Mouse (Mus musculus) Muller cell, postnatal 12 days (primary cell): ENCODE measurements around the gene Gstm1.
"Not testable (repeated sequence)": the region's sequence is repeated elsewhere in the genome, so short reads cannot be mapped to it uniquely, and the experiment has no call there.

Source experiments
- DNase-seq: peaks from one replicate; pipeline ENCODE4 v3.0.0-alpha.2; 2015; ENCODE audit errors: inconsistent ontology term

Gene Gstm1

GRCm38 (mm10) chr3:108017473-108018189, at the start of gene Gstm1:
Gene Gstm1 (minus strand): TSS chr3:108017973.
- peak; percentile 99 for DNase-seq

GRCm38 (mm10) chr3:108067370-108067934, 49.7 kb upstream of the Gstm1 start:
- DNase-seq: no peak

GRCm38 (mm10) chr3:108065551-108065950, 47.8 kb upstream of the Gstm1 start:
- no peak for DNase-seq

GRCm38 (mm10) chr3:108064672-108065071, 46.9 kb upstream of the Gstm1 start:
- no peak for DNase-seq

GRCm38 (mm10) chr3:108062648-108063047, 44.9 kb upstream of the Gstm1 start:
- DNase-seq: no peak

- DNase-seq: peak; percentile 64
These were observed 43.6 kb upstream of the Gstm1 start for GRCm38 (mm10) chr3:108061420-108061819.

- DNase-seq: no peak
These were observed 32.7 kb upstream of the Gstm1 start for GRCm38 (mm10) chr3:108050493-108050892.

- DNase-seq: no peak
These were observed 30.5 kb upstream of the Gstm1 start for GRCm38 (mm10) chr3:108048306-108048705.

- no peak for DNase-seq
These were observed 29.3 kb upstream of the Gstm1 start for GRCm38 (mm10) chr3:108046944-108047655.

GRCm38 (mm10) chr3:108044394-108045140, 26.8 kb upstream of the Gstm1 start, which contains the start of gene Gstm4:
Gene Gstm4 (minus strand): TSS chr3:108044894.
- peak; percentile 80 for DNase-seq

GRCm38 (mm10) chr3:108033156-108033555, 15.4 kb upstream of the Gstm1 start:
- peak; percentile 81 for DNase-seq

GRCm38 (mm10) chr3:108032113-108032512, 14.3 kb upstream of the Gstm1 start:
- peak; percentile 73 for DNase-seq

- DNase-seq: no peak
These were observed 11.0 kb upstream of the Gstm1 start for GRCm38 (mm10) chr3:108028641-108029365.

GRCm38 (mm10) chr3:108026597-108026996, 8.8 kb upstream of the Gstm1 start:
- no peak for DNase-seq

- DNase-seq: no peak
These were observed 8.3 kb upstream of the Gstm1 start for GRCm38 (mm10) chr3:108026049-108026448.

- no peak for DNase-seq
These were observed 7.5 kb upstream of the Gstm1 start for GRCm38 (mm10) chr3:108025318-108025717.

- no peak for DNase-seq
These were observed 4.9 kb upstream of the Gstm1 start for GRCm38 (mm10) chr3:108022650-108023049.

- not testable (repeated sequence) for DNase-seq
These were observed 2.7 kb upstream of the Gstm1 start for GRCm38 (mm10) chr3:108020351-108021022.

GRCm38 (mm10) chr3:108019226-108019625, 1.5 kb upstream of the Gstm1 start:
- DNase-seq: not testable (repeated sequence)

- no peak for DNase-seq
These were observed 532 bp upstream of the Gstm1 start for GRCm38 (mm10) chr3:108018190-108018820.
